Mouse (Mus musculus) midbrain, postnatal 0 days (tissue): ENCODE measurements at regions not wholly inside any gene's neighbourhood (a gene's known extent, or its start where the extent isn't known, plus 50 kb on each side); places are given as distances from the start of the nearest gene placed in this dataset.
A peak's percentile ranks its signal among the peaks of the same experiment; 100 is the strongest.

Experiments
- ATAC-seq: fragments of 200-750 bp; cut with Nextera tagmentation; 2 replicates; pipeline ENCODE4 v1.8.0; 2017; ENCODE audit warnings: moderate number of reproducible peaks, mild to moderate bottlenecking, moderate TSS enrichment, moderate library complexity; ENCODE audit not compliant: low FRiP score
- DNase-seq: peaks from one replicate; pipeline ENCODE4 v3.0.0-alpha.2; 2015; ENCODE audit warnings: low spot score
- H3K27ac ChIP-seq: fragments of 300-500 bp; sonication (generic); 2 replicates; pipeline ENCODE4 v1.5.1; 2014; ENCODE audit warnings: low read depth, mild to moderate bottlenecking, low read length, mixed read lengths
- H3K27me3 ChIP-seq: fragments of 300-500 bp; sonication (generic); 2 replicates; pipeline ENCODE4 v1.6.1; 2014; ENCODE audit warnings: low read length, control low read depth, mixed read lengths; ENCODE audit not compliant: insufficient read depth
- H3K36me3 ChIP-seq: fragments of 300-500 bp; sonication (generic); 2 replicates; pipeline ENCODE4 v1.6.1; 2014; ENCODE audit warnings: low read length, control low read depth, mixed read lengths; ENCODE audit not compliant: insufficient read depth
- H3K4me1 ChIP-seq: fragments of 300-500 bp; sonication (generic); 2 replicates; pipeline ENCODE4 v1.6.1; 2014; ENCODE audit warnings: mild to moderate bottlenecking, control low read depth, antibody characterized with exemption, low read length, mixed read lengths; ENCODE audit not compliant: insufficient read depth
- H3K4me2 ChIP-seq: fragments of 300-500 bp; sonication (generic); 2 replicates; pipeline ENCODE4 v1.6.1; 2014; ENCODE audit warnings: low read depth, mild to moderate bottlenecking, low read length, mixed read lengths; ENCODE audit not compliant: poor library complexity, severe bottlenecking
- H3K4me3 ChIP-seq: fragments of 300-500 bp; sonication (generic); 2 replicates; pipeline ENCODE4 v1.5.1; 2014; ENCODE audit warnings: low read depth, mild to moderate bottlenecking, low read length, moderate library complexity
- H3K9ac ChIP-seq: fragments of 300-500 bp; sonication (generic); replicated peaks from 2 replicates; pipeline ENCODE4 v1.6.1; 2014; ENCODE audit warnings: mild to moderate bottlenecking, low read length, moderate library complexity, mixed read lengths; ENCODE audit not compliant: poor library complexity, severe bottlenecking
- H3K9me3 ChIP-seq: fragments of 300-500 bp; sonication (generic); 2 replicates; pipeline ENCODE4 v1.6.1; 2016; ENCODE audit warnings: low read length, control low read depth
- CTCF ChIP-seq: IDR thresholded peaks from 2 replicates; pipeline ENCODE4 v1.5.1; 2016; ENCODE audit warnings: antibody characterized with exemption, mild to moderate bottlenecking
- WGBS: fragments of 180-500 bp; shearing (Covaris S2); extraction: QIAGEN DNeasy Blood & Tissue Kit; methylation state at CpG from one replicate; pipeline ENCODE4 v1.1.7; 2014; 5-methylcytosine and 5-hydroxymethylcytosine counted together

DNA sequence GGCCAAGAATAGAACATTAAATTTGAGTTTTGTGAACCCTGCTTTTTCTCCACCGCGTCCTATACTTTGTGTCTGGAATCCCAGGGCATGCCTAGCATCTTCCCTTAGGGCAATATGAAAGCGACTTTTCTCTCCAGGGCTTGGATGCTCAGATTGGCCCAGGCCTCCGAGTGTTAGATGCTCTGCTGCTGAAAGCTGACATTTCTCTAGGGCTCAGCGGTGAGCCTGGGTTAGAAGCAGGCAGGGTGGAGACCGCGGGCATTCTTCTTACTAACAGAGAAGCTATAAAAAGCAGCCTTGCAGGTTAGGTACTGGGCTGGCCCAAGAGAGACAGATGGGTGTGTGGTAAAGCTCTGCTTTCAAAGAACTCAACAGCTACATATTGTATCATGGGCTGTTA lies 409.8 kb upstream of the Trpc7 start:
- H3K4me3 ChIP-seq = no peak overlapping the region
- no peak overlapping the region for H3K4me2 ChIP-seq
- no peak overlapping the region for H3K9ac ChIP-seq
- no peaks in the 10 kb centered on the region for H3K36me3 ChIP-seq
- H3K27me3 ChIP-seq = no peaks in the 10 kb centered on the region
- DNase-seq (no peak), ATAC-seq (no peak)
- H3K27ac ChIP-seq = no peak overlapping the region
- no peaks in the 10 kb centered on the region for H3K9me3 ChIP-seq
- WGBS = 90% methylated on average over 7 of the region's 7 CpGs
- TF ChIP-seq CTCF = no peak
- H3K4me1 ChIP-seq = peaks cover 8% of the 10 kb centered on the region

DNA sequence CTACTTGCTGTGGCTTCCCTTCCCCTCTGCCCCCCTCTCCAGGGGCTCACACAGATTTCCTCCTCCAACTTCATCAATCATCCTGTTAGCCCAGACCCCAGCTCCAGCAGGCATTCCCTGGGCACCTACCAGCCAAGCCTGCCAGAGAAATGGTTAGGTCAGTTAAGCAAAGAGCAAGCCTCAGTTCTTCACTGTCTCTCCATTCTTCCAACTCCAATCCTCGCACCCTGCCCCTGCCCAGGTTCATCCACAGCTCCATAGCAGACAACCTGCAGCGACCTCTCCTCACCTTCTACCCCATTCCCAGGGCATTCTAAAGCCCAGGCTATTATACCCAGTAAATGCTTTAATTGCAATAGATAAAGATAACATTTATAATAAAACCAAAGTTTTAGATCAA lies 408.0 kb upstream of the Trpc7 start:
- H3K36me3 ChIP-seq = no peaks in the 10 kb centered on the region
- H3K9ac ChIP-seq = no peak overlapping the region
- H3K9me3 ChIP-seq = no peaks in the 10 kb centered on the region
- DNase-seq (no peak), ATAC-seq (no peak)
- no peaks in the 10 kb centered on the region for H3K27me3 ChIP-seq
- WGBS = 85% methylated on average over 2 of the region's 2 CpGs
- no peak overlapping the region for H3K4me3 ChIP-seq
- H3K4me2 ChIP-seq = no peak overlapping the region
- no peak for TF ChIP-seq CTCF
- no peak overlapping the region for H3K27ac ChIP-seq
- peaks cover 8% of the 10 kb centered on the region for H3K4me1 ChIP-seq

DNA sequence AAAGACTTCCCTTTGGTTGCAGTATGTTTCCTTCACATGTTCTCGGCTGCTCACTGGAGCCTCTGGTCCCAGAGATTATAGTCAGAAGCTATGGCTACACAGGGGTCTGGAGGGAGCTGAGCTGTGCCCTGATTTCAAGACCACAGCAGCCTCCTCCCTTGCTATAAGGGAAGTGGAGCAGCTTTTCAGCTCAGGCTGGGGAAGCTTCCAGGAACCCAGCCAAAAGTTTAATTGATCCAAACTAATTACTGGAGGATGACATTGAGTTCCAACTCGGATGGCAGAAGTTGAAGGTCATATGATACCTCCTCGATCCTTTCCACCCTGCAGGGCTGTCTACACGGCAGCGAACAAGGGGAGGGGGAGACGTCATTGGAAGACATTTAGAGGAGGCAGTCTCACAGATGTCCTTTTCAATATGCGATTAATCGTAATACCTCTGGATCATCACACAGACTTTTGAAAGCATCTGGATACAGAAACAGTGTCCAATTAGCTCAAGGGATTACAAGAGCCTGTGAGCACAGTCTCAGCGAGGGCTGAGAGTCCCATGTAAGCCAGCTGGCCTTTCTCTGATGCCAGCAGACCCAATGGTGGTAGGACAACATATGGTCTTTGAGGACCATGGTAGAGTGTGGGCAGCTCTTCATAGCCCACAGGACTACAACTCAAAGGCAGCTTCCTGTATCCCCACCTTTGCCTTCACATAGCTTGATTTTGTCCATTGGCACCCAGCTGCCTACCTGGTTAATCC lies 396.1 kb upstream of the Trpc7 start:
- no peak overlapping the region for H3K9ac ChIP-seq
- 79% methylated on average over 9 of the region's 9 CpGs for WGBS
- no peaks in the 10 kb centered on the region for H3K27me3 ChIP-seq
- no peaks in the 10 kb centered on the region for H3K9me3 ChIP-seq
- no peak overlapping the region for H3K4me3 ChIP-seq
- H3K27ac ChIP-seq = no peak overlapping the region
- H3K36me3 ChIP-seq = no peaks in the 10 kb centered on the region
- TF ChIP-seq CTCF = no peak
- ATAC-seq (no peak), DNase-seq (peak; percentile 75)
- H3K4me1 ChIP-seq = no peaks in the 10 kb centered on the region
- H3K4me2 ChIP-seq = no peak overlapping the region

DNA sequence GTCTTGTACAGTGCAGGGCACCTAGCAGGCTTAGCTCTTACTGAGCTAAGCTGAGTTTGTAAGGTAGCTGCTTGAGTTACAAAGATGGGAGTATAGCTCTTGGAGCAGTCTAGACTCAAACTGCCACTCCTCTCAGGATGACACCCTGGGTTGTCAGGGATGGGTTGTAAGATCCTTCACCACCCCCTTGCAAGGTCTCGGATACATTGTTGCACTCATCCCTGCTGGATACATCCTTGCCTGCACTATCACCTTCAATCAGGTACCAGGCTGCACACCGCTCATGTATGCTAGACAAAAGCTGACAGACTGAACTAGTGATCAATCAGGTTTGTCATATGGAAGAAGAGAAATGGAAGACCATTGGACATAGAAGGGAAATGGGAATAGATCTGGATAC lies 390.4 kb upstream of the Trpc7 start:
- no peak for ATAC-seq
- Histone ChIP-seq H3K4me1 (no peaks in the 10 kb centered on the region), H3K9me3 (no peaks in the 10 kb centered on the region), H3K4me2 (no peak overlapping the region), H3K27ac (no peak overlapping the region), H3K27me3 (no peaks in the 10 kb centered on the region; the same call in 1 of the 2 replicates), H3K4me3 (no peak overlapping the region), H3K9ac (no peak overlapping the region), H3K36me3 (no peaks in the 10 kb centered on the region)
- TF ChIP-seq CTCF = no peak
- no peak for DNase-seq
- 97% methylated on average over 2 of the region's 2 CpGs for WGBS

DNA sequence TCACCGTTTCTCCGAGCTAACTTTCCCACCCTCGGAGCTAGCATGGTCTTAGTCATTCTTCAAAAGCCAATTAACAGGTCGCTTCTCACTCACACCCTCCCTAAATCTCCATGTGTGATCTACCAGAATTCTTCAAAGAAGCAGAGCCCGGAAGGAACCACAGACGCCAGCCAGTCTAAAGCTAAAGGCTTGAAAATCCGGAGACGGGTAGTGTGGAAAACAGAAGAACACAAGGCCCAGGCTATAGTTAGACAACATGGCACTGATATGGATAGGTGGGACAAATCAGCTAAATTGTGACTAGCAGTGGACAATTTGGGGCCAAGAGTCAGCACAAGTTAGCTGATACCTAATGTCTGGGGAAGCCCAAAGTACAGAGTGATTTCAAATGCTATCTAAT lies 387.0 kb upstream of the Trpc7 start:
- no peak overlapping the region for H3K27ac ChIP-seq
- DNase-seq (no peak), ATAC-seq (no peak)
- H3K9me3 ChIP-seq = no peaks in the 10 kb centered on the region
- H3K4me3 ChIP-seq = no peak overlapping the region
- H3K27me3 ChIP-seq = no peaks in the 10 kb centered on the region; the same call in 1 of the 2 replicates
- WGBS = 65% methylated on average over 8 of the region's 8 CpGs
- H3K4me2 ChIP-seq = no peak overlapping the region
- H3K36me3 ChIP-seq = no peaks in the 10 kb centered on the region
- H3K9ac ChIP-seq = no peak overlapping the region
- no peaks in the 10 kb centered on the region for H3K4me1 ChIP-seq
- no peak for TF ChIP-seq CTCF

DNA sequence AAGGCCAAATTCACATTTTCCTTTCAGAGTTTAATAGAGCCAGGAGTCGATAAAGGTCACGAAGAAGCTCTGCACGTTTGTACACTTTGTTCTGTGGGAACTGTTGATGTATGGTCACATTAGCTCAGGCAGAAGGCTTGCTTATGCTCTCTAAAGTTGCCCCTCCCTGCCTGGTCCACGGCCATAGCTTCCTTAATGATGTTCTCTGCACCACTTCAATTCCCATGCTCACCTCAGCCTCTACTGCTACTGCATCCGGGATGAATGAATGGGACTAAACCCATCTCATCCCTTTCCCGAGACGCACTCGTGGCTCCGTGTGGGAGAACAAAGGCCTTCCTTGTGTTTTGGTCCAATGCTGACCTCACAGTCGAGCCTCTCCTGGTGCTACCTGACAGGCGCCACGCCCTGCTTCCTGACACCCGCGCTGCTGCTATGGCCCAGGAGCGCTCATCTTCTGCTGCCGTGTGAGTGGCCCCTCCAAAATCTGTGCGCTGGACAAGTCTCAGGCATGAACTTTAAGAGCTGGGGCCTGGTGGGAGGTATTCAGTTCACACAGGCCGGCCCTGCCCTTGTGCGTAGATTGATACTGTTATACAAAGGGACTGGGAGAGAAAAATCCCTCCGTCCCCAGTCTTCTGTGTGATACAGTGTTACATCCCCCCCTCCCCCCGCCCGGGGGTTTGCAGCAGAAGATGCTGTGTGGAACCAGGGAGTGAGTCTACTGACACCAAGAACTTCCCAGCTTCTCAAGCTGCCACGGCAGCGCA lies 386.3 kb upstream of the Trpc7 start:
- ATAC-seq (no peak), DNase-seq (no peak)
- H3K36me3 ChIP-seq = no peaks in the 10 kb centered on the region
- H3K27ac ChIP-seq = no peak overlapping the region
- TF ChIP-seq CTCF = no peak
- H3K27me3 ChIP-seq = no peaks in the 10 kb centered on the region; the same call in 1 of the 2 replicates
- WGBS = 61% methylated on average over 24 of the region's 24 CpGs
- H3K4me2 ChIP-seq = no peak overlapping the region
- no peak overlapping the region for H3K9ac ChIP-seq
- no peak overlapping the region for H3K4me3 ChIP-seq
- H3K4me1 ChIP-seq = no peaks in the 10 kb centered on the region
- H3K9me3 ChIP-seq = no peaks in the 10 kb centered on the region
